Mouse (Mus musculus) liver, adult 2 months (tissue): ENCODE results near the gene Tbc1d5. TPM values are rescaled to one million over a fixed set of nuclear protein-coding genes. Genes with fewer than 3 reads are reported as not detected.

Experiments
- DNase-seq: peaks from one replicate; pipeline ENCODE4 v3.0.0-alpha.2; 2011; ENCODE audit warnings: low read depth, low spot score; ENCODE audit errors: extremely low read depth
- H3K27ac ChIP-seq: fragments of 200-500 bp; replicated peaks from 2 replicates; pipeline ENCODE4 v1.5.1; 2012; ENCODE audit warnings: low read depth, mild to moderate bottlenecking, control low read depth, inconsistent platforms, low read length; ENCODE audit not compliant: insufficient read depth
- H3K27me3 ChIP-seq: fragments of 200-500 bp; 2 replicates; pipeline ENCODE4 v1.6.1; 2012; ENCODE audit warnings: mild to moderate bottlenecking, moderate library complexity, low read length, inconsistent platforms; ENCODE audit not compliant: control insufficient read depth, insufficient read depth
- H3K36me3 ChIP-seq: fragments of 200-500 bp; 2 replicates; pipeline ENCODE4 v1.6.1; 2012; ENCODE audit warnings: low read length, inconsistent platforms; ENCODE audit not compliant: control insufficient read depth, insufficient read depth
- H3K4me1 ChIP-seq: fragments of 200-500 bp; 2 replicates; pipeline ENCODE4 v1.6.1; 2011; ENCODE audit warnings: low read length; ENCODE audit not compliant: control insufficient read depth, insufficient read depth
- H3K4me3 ChIP-seq: fragments of 200-500 bp; 2 replicates; pipeline ENCODE4 v1.5.1; 2011; ENCODE audit warnings: low read depth, mild to moderate bottlenecking, control low read depth, low read length, moderate library complexity; ENCODE audit not compliant: insufficient read depth
- H3K79me2 ChIP-seq: fragments of 200-500 bp; 2 replicates; pipeline ENCODE4 v1.6.1; 2012; ENCODE audit warnings: inconsistent platforms, mild to moderate bottlenecking, low read length, moderate library complexity; ENCODE audit not compliant: control insufficient read depth, insufficient read depth
- H3K9ac ChIP-seq: fragments of 200-500 bp; 2 replicates; pipeline ENCODE4 v1.6.1; 2012; ENCODE audit warnings: low read depth, mild to moderate bottlenecking, control low read depth, inconsistent platforms, low read length
- CTCF ChIP-seq: fragments of 200-500 bp; IDR thresholded peaks from 2 replicates; pipeline ENCODE4 v1.5.1; 2011; ENCODE audit warnings: low read depth, low read length, control low read depth
- POLR2A ChIP-seq: fragments of 200-500 bp; IDR thresholded peaks from 2 replicates; pipeline ENCODE4 v1.6.1; 2011; ENCODE audit warnings: low read length, control low read depth; ENCODE audit not compliant: insufficient read depth; ENCODE audit errors: extremely low read depth
- WGBS: fragments of 180-500 bp; shearing (Covaris S2); methylation state at CpG from one replicate; pipeline ENCODE4 v1.1.7; 2018; 5-methylcytosine and 5-hydroxymethylcytosine counted together
- polyA plus RNA-seq: library from polyadenylated mRNA; depleted of rRNA; stranded (reverse); fragments of >200 nt; gene quantifications from 2 replicates; pipeline ENCODE4 v1.2.3, GENCODE M21; 2012
- total RNA-seq: library from RNA; depleted of rRNA; stranded (reverse); fragments of >200 nt; gene quantifications from 2 replicates; pipeline ENCODE4 v1.2.3, GENCODE M21; 2014

The Tbc1d5 gene
- total and polyA plus RNA-seq, 2 experiments = 5.2 to 8.9 TPM

- peak; percentile 7 for DNase-seq
- no peaks in the 10 kb centered on the region for H3K79me2 ChIP-seq
- 35% methylated on average over 1 of the region's 1 CpGs for WGBS
- H3K36me3 ChIP-seq = no peaks in the 10 kb centered on the region
- H3K4me3 ChIP-seq = no peak overlapping the region
- TF ChIP-seq POLR2A (no peak), CTCF (peak; percentile 62)
- H3K27me3 ChIP-seq = no peaks in the 10 kb centered on the region
- no peak overlapping the region for H3K9ac ChIP-seq
- H3K4me1 ChIP-seq = no peaks in the 10 kb centered on the region
- no peak overlapping the region for H3K27ac ChIP-seq
These were observed 365.1 kb downstream of the Tbc1d5 start for GRCm38 (mm10) chr17:50814089-50814488.

- H3K36me3 ChIP-seq = no peaks in the 10 kb centered on the region
- no peak overlapping the region for H3K27ac ChIP-seq
- H3K79me2 ChIP-seq = no peaks in the 10 kb centered on the region
- no peak overlapping the region for H3K4me3 ChIP-seq
- TF ChIP-seq POLR2A (no peak), CTCF (no peak)
- H3K27me3 ChIP-seq = no peaks in the 10 kb centered on the region
- no peak for DNase-seq
- WGBS = 92% methylated on average over 6 of the region's 6 CpGs
- no peaks in the 10 kb centered on the region for H3K4me1 ChIP-seq
- no peak overlapping the region for H3K9ac ChIP-seq
These were observed 365.6 kb downstream of the Tbc1d5 start for GRCm38 (mm10) chr17:50813580-50813979.

- Histone ChIP-seq H3K27me3 (no peaks in the 10 kb centered on the region), H3K4me3 (no peak overlapping the region), H3K4me1 (no peaks in the 10 kb centered on the region), H3K9ac (no peak overlapping the region), H3K36me3 (no peaks in the 10 kb centered on the region), H3K79me2 (no peaks in the 10 kb centered on the region; the same call in 1 of the 2 replicates), H3K27ac (no peak overlapping the region)
- TF ChIP-seq POLR2A = no peak
- TF ChIP-seq CTCF = no peak
- 79% methylated on average over 1 of the region's 1 CpGs for WGBS
- DNase-seq = no peak
These were observed 373.5 kb downstream of the Tbc1d5 start for GRCm38 (mm10) chr17:50805631-50806030.

- 81% methylated on average over 6 of the region's 6 CpGs for WGBS
- DNase-seq = peak; percentile 13
These were observed 375.9 kb downstream of the Tbc1d5 start for GRCm38 (mm10) chr17:50803234-50803633.

GRCm38 (mm10) chr17:50802380-50802779, 376.8 kb downstream of the Tbc1d5 start:
- 96% methylated on average over 8 of the region's 8 CpGs for WGBS
- no peaks in the 10 kb centered on the region for H3K4me1 ChIP-seq
- H3K4me3 ChIP-seq = no peak overlapping the region
- H3K36me3 ChIP-seq = no peaks in the 10 kb centered on the region
- no peaks in the 10 kb centered on the region; the same call in 1 of the 2 replicates for H3K79me2 ChIP-seq
- TF ChIP-seq POLR2A = no peak
- no peak for TF ChIP-seq CTCF
- no peak for DNase-seq
- H3K9ac ChIP-seq = no peak overlapping the region
- no peak overlapping the region for H3K27ac ChIP-seq
- no peaks in the 10 kb centered on the region for H3K27me3 ChIP-seq

More at GRCm38 (mm10) chr17:50803234-50803633, 375.9 kb downstream of the Tbc1d5 start:
- Histone ChIP-seq H3K79me2 (no peaks in the 10 kb centered on the region; the same call in 1 of the 2 replicates), H3K27ac (no peak overlapping the region), H3K4me3 (no peak overlapping the region), H3K4me1 (no peaks in the 10 kb centered on the region), H3K27me3 (no peaks in the 10 kb centered on the region), H3K36me3 (no peaks in the 10 kb centered on the region), H3K9ac (no peak overlapping the region)
- TF ChIP-seq CTCF = no peak
- no peak for TF ChIP-seq POLR2A

GRCm38 (mm10) chr17:50795445-50796095, 383.6 kb downstream of the Tbc1d5 start:
- H3K27me3 ChIP-seq = no peaks in the 10 kb centered on the region
- no peak for TF ChIP-seq POLR2A
- peak; percentile 56 for TF ChIP-seq CTCF
- H3K4me1 ChIP-seq = no peaks in the 10 kb centered on the region
- no peaks in the 10 kb centered on the region for H3K36me3 ChIP-seq
- no peak overlapping the region for H3K27ac ChIP-seq
- WGBS = 71% methylated on average over 6 of the region's 6 CpGs
- no peak overlapping the region for H3K4me3 ChIP-seq
- H3K79me2 ChIP-seq = no peaks in the 10 kb centered on the region; the same call in 1 of the 2 replicates
- DNase-seq = peak; percentile 58
- H3K9ac ChIP-seq = no peak overlapping the region
